Mouse (Mus musculus): ENCODE measurements around the gene Cd36. TPM values are rescaled to one million over a fixed set of nuclear protein-coding genes. Genes with fewer than 3 reads are reported as not detected.

The Cd36 gene
- total RNA-seq, 2 experiments from 2014 or later: 1,501 to 1,670 TPM

GRCm38 (mm10) chr5:17821395-17821794 lies 67.2 kb downstream of the Cd36 start:
- intact Hi-C loops (cut with DNase I): no loop called here
- no peak for DNase-seq (ENCODE audit: low spot score)

GRCm38 (mm10) chr5:17820239-17820999 lies 68.2 kb downstream of the Cd36 start:
- no peak for DNase-seq (ENCODE audit: low spot score)
- intact Hi-C loops (cut with DNase I): no loop called here

GRCm38 (mm10) chr5:17816170-17816569 lies 72.4 kb downstream of the Cd36 start:
- intact Hi-C loops (cut with DNase I): loop anchor here (1.0 to 10.0 kb wide), 2 partner anchors 189 to 227 kb away; no protein-coding TSS in a partner anchor
- no peak for DNase-seq (ENCODE audit: low spot score)

- intact Hi-C loops (cut with DNase I): loop anchor here (10.0 kb wide), 1 partner anchor 194 kb away; no protein-coding TSS in a partner anchor
- no peak for DNase-seq (ENCODE audit: low spot score)
Measured at GRCm38 (mm10) chr5:17810336-17810735, 78.3 kb downstream of the Cd36 start.

- intact Hi-C loops (cut with DNase I): no loop called here
Measured at GRCm38 (mm10) chr5:17806774-17807377, 81.7 kb downstream of the Cd36 start.

GRCm38 (mm10) chr5:17776571-17776970 lies 112.0 kb downstream of the Cd36 start:
- intact Hi-C loops (cut with DNase I): no loop called here
- DNase-seq (ENCODE audit: low spot score): no peak

More at GRCm38 (mm10) chr5:17806774-17807377, 81.7 kb downstream of the Cd36 start:
- no peak for DNase-seq (ENCODE audit: low spot score)

GRCm38 (mm10) chr5:17770328-17770727 lies 118.3 kb downstream of the Cd36 start:
- intact Hi-C loops (cut with DNase I): no loop called here
- no peak for DNase-seq (ENCODE audit: low spot score)

- intact Hi-C loops (cut with DNase I): loop anchor here (5.0 to 10.0 kb wide), 4 partner anchors 276 to 829 kb away; no protein-coding TSS in a partner anchor
- DNase-seq (ENCODE audit: low spot score): no peak
Measured at GRCm38 (mm10) chr5:17766006-17766677, 122.5 kb downstream of the Cd36 start.

GRCm38 (mm10) chr5:17753471-17754005 lies 135.1 kb downstream of the Cd36 start:
- no peak for DNase-seq (ENCODE audit: low spot score)
- intact Hi-C loops (cut with DNase I): no loop called here

GRCm38 (mm10) chr5:17748293-17748692 lies 140.3 kb downstream of the Cd36 start:
- intact Hi-C loops (cut with DNase I): no loop called here
- DNase-seq (ENCODE audit: low spot score): no peak

- intact Hi-C loops (cut with DNase I): no loop called here
- DNase-seq (ENCODE audit: low spot score): no peak
Measured at GRCm38 (mm10) chr5:17747143-17747542, 141.5 kb downstream of the Cd36 start.

GRCm38 (mm10) chr5:17746520-17746919 lies 142.1 kb downstream of the Cd36 start:
- intact Hi-C loops (cut with DNase I): no loop called here

GRCm38 (mm10) chr5:17739805-17740204 lies 148.8 kb downstream of the Cd36 start:
- intact Hi-C loops (cut with DNase I): no loop called here

More at GRCm38 (mm10) chr5:17746520-17746919, 142.1 kb downstream of the Cd36 start:
- no peak for DNase-seq (ENCODE audit: low spot score)

More at GRCm38 (mm10) chr5:17739805-17740204, 148.8 kb downstream of the Cd36 start:
- no peak for DNase-seq (ENCODE audit: low spot score)

Other genes starting within 250 kb of the Cd36 start
- gene Gnat3, start 73.7 kb upstream of the Cd36 start, total RNA-seq (2021): under 1 TPM; 0.55 to 0.95 TPM

All from heart, postnatal 25 days (tissue).